Mouse (Mus musculus) bone marrow, adult 2 months (tissue): ENCODE data around the gene Mipep.

ENCODE experiments used
- CTCF ChIP-seq: fragments of 200-500 bp; IDR thresholded peaks from 2 replicates; pipeline ENCODE4 v1.5.1; 2011; ENCODE audit warnings: low read length, control low read depth; ENCODE audit not compliant: control insufficient read depth, insufficient read depth
- POLR2A ChIP-seq: fragments of 200-500 bp; IDR thresholded peaks from 2 replicates; pipeline ENCODE4 v1.6.1; 2011; ENCODE audit warnings: low read depth, mild to moderate bottlenecking, control low read depth, low read length, borderline replicate concordance; ENCODE audit not compliant: control insufficient read depth

GRCm38 (mm10) chr14:60904501-60904900 lies 120.1 kb downstream of the Mipep start:
- no peak for TF ChIP-seq CTCF
- no peak for TF ChIP-seq POLR2A
